Mouse (Mus musculus) heart, adult 2 months (tissue): ENCODE results near the gene C530008M17Rik. TPM values are rescaled to one million over a fixed set of nuclear protein-coding genes. Genes with fewer than 3 reads are reported as not detected.

Source experiments
- DNase-seq, 2 experiments: peaks; one replicate each; pipeline ENCODE4 v3.0.0; 2021
- H3K27ac ChIP-seq: fragments of 200-600 bp; 2 replicates; pipeline ENCODE4 v1.8.1; 2022
- H3K27me3 ChIP-seq: fragments of 200-500 bp; 2 replicates; pipeline ENCODE4 v1.6.1; 2012; ENCODE audit warnings: mild to moderate bottlenecking, low read length, inconsistent platforms, mixed read lengths; ENCODE audit not compliant: control insufficient read depth, insufficient read depth
- H3K36me3 ChIP-seq: fragments of 200-500 bp; 2 replicates; pipeline ENCODE4 v1.6.1; 2012; ENCODE audit warnings: low read length, inconsistent platforms; ENCODE audit not compliant: control insufficient read depth, insufficient read depth
- H3K4me1 ChIP-seq: fragments of 200-500 bp; 2 replicates; pipeline ENCODE4 v1.6.1; 2011; ENCODE audit warnings: low read length; ENCODE audit not compliant: control insufficient read depth, insufficient read depth
- H3K4me3 ChIP-seq: fragments of 200-600 bp; 2 replicates; pipeline ENCODE4 v1.8.1; 2022
- H3K79me2 ChIP-seq: fragments of 200-500 bp; replicated peaks from 2 replicates; pipeline ENCODE4 v1.6.1; 2012; ENCODE audit warnings: mild to moderate bottlenecking, inconsistent platforms, low read length, moderate library complexity, mixed read lengths; ENCODE audit not compliant: control insufficient read depth, insufficient read depth
- H3K9ac ChIP-seq: fragments of 200-500 bp; 2 replicates; pipeline ENCODE4 v1.6.1; 2012; ENCODE audit warnings: low read depth, mild to moderate bottlenecking, control low read depth, inconsistent platforms, low read length, mixed read lengths
- CTCF ChIP-seq: fragments of 200-600 bp; IDR thresholded peaks from 2 replicates; pipeline ENCODE4 v1.8.1; 2022; ENCODE audit warnings: antibody characterized with exemption, mild to moderate bottlenecking, moderate library complexity
- EP300 ChIP-seq: fragments of 200-500 bp; IDR thresholded peaks from 2 replicates; pipeline ENCODE4 v1.6.1; 2011; ENCODE audit warnings: low read depth, low read length, control low read depth; ENCODE audit not compliant: insufficient read depth
- POLR2A ChIP-seq: fragments of 200-500 bp; IDR thresholded peaks from 2 replicates; pipeline ENCODE4 v1.6.1; 2011; ENCODE audit warnings: mild to moderate bottlenecking, low read depth, low read length, control low read depth; ENCODE audit not compliant: insufficient read depth
- WGBS: fragments of 180-500 bp; shearing (Covaris S2); methylation state at CpG from one replicate; pipeline ENCODE4 v1.1.7; 2018; 5-methylcytosine and 5-hydroxymethylcytosine counted together
- intact Hi-C: fragments of 180-260 bp; cut with DNase I; formaldehyde crosslinking; loops from one replicate; pipeline ENCODE4 v1.15.1; 2025
- polyA plus RNA-seq: library from polyadenylated mRNA; depleted of rRNA; stranded (reverse); fragments of >200 nt; gene quantifications from 2 replicates; pipeline ENCODE4 v1.2.3, GENCODE M21; 2012
- total RNA-seq, 2 experiments: library from RNA; stranded (reverse); gene quantifications; 2 replicates each; pipeline ENCODE4 v1.2.3; 2021

Gene C530008M17Rik
- total and polyA plus RNA-seq, 3 experiments = 1.5 to 5.4 (median 2.4) TPM

DNA sequence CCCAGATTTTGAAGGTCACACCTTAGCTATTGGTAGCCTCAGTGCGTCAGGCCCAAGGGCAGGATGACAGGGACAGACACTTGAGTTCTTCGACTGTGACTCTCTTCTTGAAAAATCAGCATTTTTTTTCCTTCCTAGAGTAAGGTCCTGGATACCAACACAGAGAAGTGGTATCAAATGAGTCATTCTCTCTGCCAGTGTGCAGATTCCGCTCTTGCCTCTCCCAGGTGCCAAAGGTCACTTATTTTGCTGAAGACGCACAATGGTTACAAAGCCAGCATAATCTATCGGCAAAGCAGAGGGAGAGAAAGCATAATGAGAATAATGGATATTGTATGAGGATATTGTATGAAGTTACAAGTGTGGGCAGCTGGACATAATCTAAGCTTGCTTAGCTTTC is 160.4 kb downstream of the C530008M17Rik start:
- no peak overlapping the region for H3K9ac ChIP-seq
- WGBS = 86% methylated on average over 5 of the region's 5 CpGs
- intact Hi-C loops = no loop called here

DNA sequence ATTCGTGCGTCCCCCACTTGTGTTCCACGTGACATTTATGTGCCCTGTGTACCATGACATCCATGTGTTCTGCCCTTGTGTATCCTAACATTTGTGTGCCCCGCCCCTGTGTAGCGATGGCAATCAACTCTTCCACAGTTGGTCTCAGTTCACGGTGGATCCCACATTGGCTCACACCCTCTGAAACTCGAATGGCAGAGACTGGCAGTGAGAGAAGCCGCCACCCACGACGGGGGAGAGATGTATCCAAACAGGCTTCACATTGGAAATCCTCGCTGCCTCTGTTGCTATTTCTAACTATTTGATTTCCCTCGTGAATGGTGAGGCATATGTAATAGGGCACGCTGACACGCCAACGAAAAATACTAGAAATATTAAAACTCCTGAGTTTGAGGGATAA is 161.4 kb downstream of the C530008M17Rik start:
- no peak for TF ChIP-seq EP300
- no peak for TF ChIP-seq POLR2A
- TF ChIP-seq CTCF = no peak
- 89% methylated on average over 15 of the region's 15 CpGs for WGBS
- Histone ChIP-seq H3K4me3 (no peak overlapping the region), H3K4me1 (no peaks in the 10 kb centered on the region), H3K9ac (no peak overlapping the region), H3K27ac (no peak overlapping the region), H3K36me3 (no peaks in the 10 kb centered on the region), H3K27me3 (no peaks in the 10 kb centered on the region), H3K79me2 (no peaks in the 10 kb centered on the region)
- no peak for DNase-seq
- intact Hi-C loops = no loop called here

More for the DNA sequence above, 160.4 kb downstream of the C530008M17Rik start:
- H3K36me3 ChIP-seq = no peaks in the 10 kb centered on the region
- no peak overlapping the region for H3K27ac ChIP-seq
- DNase-seq = no peak
- no peak overlapping the region for H3K4me3 ChIP-seq
- no peaks in the 10 kb centered on the region for H3K79me2 ChIP-seq
- no peaks in the 10 kb centered on the region for H3K4me1 ChIP-seq
- H3K27me3 ChIP-seq = no peaks in the 10 kb centered on the region
- no peak for TF ChIP-seq CTCF
- no peak for TF ChIP-seq EP300
- TF ChIP-seq POLR2A = no peak

DNA sequence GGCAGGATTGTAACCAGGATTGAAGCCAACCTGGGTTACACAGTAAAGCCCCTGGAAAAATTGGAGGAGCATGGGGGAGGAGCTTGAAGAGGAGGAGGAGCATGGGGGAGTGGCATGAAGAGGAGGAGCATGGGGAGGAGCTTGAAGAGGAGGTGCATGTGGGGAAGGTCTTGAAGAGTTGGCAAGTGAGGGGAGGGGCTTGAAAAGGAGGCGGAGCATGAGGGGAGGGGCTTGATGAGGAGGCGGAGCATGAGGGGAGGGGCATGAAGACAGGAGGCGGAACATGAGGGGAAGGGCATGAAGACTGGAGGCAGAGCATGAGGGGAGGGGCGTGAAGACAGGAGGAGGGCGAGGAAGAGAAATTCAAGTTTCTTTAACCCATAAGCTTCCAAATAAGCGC is 162.5 kb downstream of the C530008M17Rik start:
- H3K27ac ChIP-seq = no peak overlapping the region
- no peaks in the 10 kb centered on the region for H3K36me3 ChIP-seq
- no peaks in the 10 kb centered on the region for H3K4me1 ChIP-seq
- no peak overlapping the region for H3K9ac ChIP-seq
- no peaks in the 10 kb centered on the region for H3K79me2 ChIP-seq
- no peak overlapping the region for H3K4me3 ChIP-seq
- TF ChIP-seq EP300 (no peak), CTCF (no peak), POLR2A (no peak)
- no peaks in the 10 kb centered on the region for H3K27me3 ChIP-seq
- intact Hi-C loops = no loop called here
- no peak for DNase-seq
- 72% methylated on average over 6 of the region's 6 CpGs for WGBS

DNA sequence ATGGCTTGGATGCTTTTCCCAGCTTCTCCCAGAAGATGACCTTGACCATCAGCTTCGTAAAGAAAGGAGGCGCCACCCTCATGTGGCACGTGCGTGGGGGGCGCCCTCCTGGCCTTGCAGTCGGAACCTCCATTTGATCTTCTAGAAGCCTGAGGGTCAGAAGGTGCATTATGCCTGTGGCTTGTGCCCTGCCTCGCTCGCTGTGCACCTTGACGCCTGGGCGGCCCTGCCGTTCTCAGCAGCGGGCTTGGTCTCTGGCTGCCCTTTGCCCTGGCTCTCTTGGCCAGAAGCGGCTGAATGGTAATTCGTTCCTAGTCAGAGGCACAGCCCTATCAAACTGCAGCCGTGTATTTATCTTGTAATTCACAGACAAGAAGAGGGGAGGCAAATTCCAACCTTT is 165.8 kb downstream of the C530008M17Rik start:
- WGBS = 76% methylated on average over 15 of the region's 15 CpGs
- no peak overlapping the region for H3K27ac ChIP-seq
- H3K4me3 ChIP-seq = no peak overlapping the region
- no peaks in the 10 kb centered on the region for H3K27me3 ChIP-seq
- no peaks in the 10 kb centered on the region for H3K36me3 ChIP-seq
- H3K9ac ChIP-seq = no peak overlapping the region
- DNase-seq = no peak
- no peaks in the 10 kb centered on the region for H3K79me2 ChIP-seq
- H3K4me1 ChIP-seq = no peaks in the 10 kb centered on the region
- intact Hi-C loops = no loop called here
- no peak for TF ChIP-seq POLR2A
- no peak for TF ChIP-seq CTCF
- TF ChIP-seq EP300 = no peak

DNA sequence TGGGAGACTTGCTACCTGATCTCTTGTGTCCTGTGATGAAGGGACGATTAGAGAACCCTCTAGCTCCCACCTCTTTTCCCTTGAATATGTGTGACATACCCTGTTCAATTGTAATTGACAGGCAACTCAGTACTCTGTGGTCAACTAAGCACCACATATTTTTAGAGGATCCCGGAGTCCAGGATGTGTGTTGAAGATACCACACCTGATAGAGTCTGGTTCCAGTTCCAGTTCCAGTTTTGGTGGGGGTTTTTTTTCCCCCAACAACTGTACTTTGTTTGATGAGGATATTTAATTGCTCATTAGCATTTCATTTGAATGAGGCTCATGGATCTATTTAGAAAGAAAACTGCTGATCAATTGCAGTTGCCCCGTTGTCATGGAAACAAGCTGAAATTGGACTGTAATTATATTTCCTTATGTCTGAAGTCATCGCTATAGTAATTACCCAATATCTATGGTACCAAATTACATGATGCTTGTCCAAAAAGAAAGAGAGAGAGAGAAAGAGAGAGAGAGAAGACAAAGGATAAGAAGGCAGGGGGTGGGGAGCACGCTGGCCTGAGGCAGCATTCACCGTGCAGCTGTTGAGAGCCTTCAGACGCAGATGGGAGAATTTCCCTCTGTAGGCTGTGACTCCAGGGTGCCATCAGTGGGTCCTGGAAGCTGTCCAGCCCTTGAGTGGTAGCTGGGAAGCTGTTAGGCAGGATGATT is 172.4 kb downstream of the C530008M17Rik start:
- Histone ChIP-seq H3K36me3 (no peaks in the 10 kb centered on the region), H3K4me3 (no peak overlapping the region), H3K27ac (no peak overlapping the region), H3K4me1 (no peaks in the 10 kb centered on the region), H3K27me3 (no peaks in the 10 kb centered on the region), H3K9ac (no peak overlapping the region), H3K79me2 (no peaks in the 10 kb centered on the region)
- 84% methylated on average over 7 of the region's 7 CpGs for WGBS
- TF ChIP-seq EP300 = no peak
- no peak for TF ChIP-seq POLR2A
- TF ChIP-seq CTCF = no peak
- no peak for DNase-seq
- intact Hi-C loops = no loop called here

DNA sequence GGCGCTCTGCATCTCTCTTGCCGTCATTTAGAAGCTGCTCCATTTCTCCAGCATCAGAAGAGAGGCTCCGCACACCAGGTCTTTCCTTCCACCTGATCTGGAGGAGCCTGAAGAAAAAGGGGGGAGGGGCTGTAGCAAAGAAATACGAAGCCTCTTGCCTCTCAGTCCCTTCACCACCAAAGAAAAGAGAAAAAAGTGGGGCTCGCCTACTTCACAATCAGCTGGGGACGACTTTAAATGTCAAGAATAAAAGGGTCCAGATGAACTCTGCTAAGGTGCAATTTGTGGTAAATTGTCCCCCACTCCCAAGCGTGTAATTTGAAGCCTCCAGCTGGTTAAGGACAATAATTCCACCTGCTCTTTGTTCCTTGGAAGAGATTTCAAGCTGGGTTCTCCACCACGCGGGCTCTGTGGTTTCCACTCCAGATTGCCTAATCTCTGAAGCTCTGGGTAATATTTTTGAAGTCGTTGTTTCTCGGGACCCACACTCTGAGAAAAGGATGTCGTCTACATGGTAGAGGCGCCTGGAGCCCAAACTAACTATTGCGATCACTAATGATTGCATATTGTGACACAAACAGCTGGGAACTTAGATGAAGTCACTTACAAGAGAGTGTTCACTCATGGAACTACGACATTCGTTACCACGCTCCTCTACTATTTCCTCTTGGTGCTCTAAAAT is 176.4 kb downstream of the C530008M17Rik start:
- no peaks in the 10 kb centered on the region for H3K4me1 ChIP-seq
- no peaks in the 10 kb centered on the region for H3K36me3 ChIP-seq
- no peak overlapping the region for H3K9ac ChIP-seq
- intact Hi-C loops = no loop called here
- H3K27me3 ChIP-seq = no peaks in the 10 kb centered on the region
- TF ChIP-seq POLR2A = no peak
- no peak for TF ChIP-seq EP300
- TF ChIP-seq CTCF = no peak
- WGBS = 83% methylated on average over 17 of the region's 17 CpGs
- no peak overlapping the region for H3K27ac ChIP-seq
- no peak overlapping the region for H3K4me3 ChIP-seq
- no peak for DNase-seq
- H3K79me2 ChIP-seq = no peaks in the 10 kb centered on the region
